In genomic region chr9:25591390-25592354, GRCm38 (mm10) we compare ENCODE assay signal across 8 mouse cellular contexts.
DNase-seq lines count a peak whose midpoint lies in the region; ATAC-seq and TF ChIP-seq lines count a peak whose summit lies in the region.

No protein-coding gene starts in this region.

- TF ChIP-seq POLR2A in thymus, adult 2 months (IDR thresholded peaks at IDR 0.05; ENCODE audit: control insufficient read depth, extremely low read depth, insufficient read depth, low read length, poor library complexity) = no peak

- TF ChIP-seq CTCF in thymus, adult 2 months (IDR thresholded peaks at IDR 0.05; ENCODE audit: borderline replicate concordance, control insufficient read depth, extremely low read depth, insufficient read depth, low read length, poor library complexity) = no peak

- H3K36me3 ChIP-seq in thymus, adult 2 months (ENCODE audit: control insufficient read depth, insufficient read depth, low read length) = no peaks in the 10 kb centered on the region
- 0 out of 2 replicates have a peak, but pooled peaks cover 3% of the 10 kb centered on the region for H3K36me3 ChIP-seq in forebrain, embryonic 14.5 days (ENCODE audit: control insufficient read depth, insufficient read depth, low read length)
- H3K36me3 ChIP-seq in hindbrain, embryonic 15.5 days = no peaks in the 10 kb centered on the region
- no peaks in the 10 kb centered on the region for H3K36me3 ChIP-seq in liver, embryonic 11.5 days (ENCODE audit: control insufficient read depth, insufficient read depth, low read length)

- H3K4me1 ChIP-seq in thymus, adult 2 months (replicated peaks; ENCODE audit: control insufficient read depth, insufficient read depth, low read length) = 0 out of 2 replicates have a peak, but pooled peaks cover 4% of the 10 kb centered on the region
- H3K4me1 ChIP-seq in forebrain, embryonic 14.5 days (ENCODE audit: control insufficient read depth, insufficient read depth, low read length) = no peaks in the 10 kb centered on the region
- no peaks in the 10 kb centered on the region; the same call in 1 of the 2 replicates for H3K4me1 ChIP-seq in hindbrain, embryonic 15.5 days (replicated peaks)
- peaks cover 14% of the 10 kb centered on the region for H3K4me1 ChIP-seq in liver, embryonic 11.5 days (replicated peaks; ENCODE audit: control insufficient read depth, insufficient read depth, low read length)

- H3K27ac ChIP-seq in thymus, adult 2 months (ENCODE audit: control insufficient read depth, insufficient read depth, low read length) = no peak overlapping the region
- H3K27ac ChIP-seq in forebrain, embryonic 14.5 days (ENCODE audit: low read depth, low read length) = no peak overlapping the region
- H3K27ac ChIP-seq in hindbrain, embryonic 15.5 days (replicated peaks) = no peak overlapping the region
- no peak overlapping the region for H3K27ac ChIP-seq in liver, embryonic 11.5 days (ENCODE audit: low read depth, low read length)

- no peak overlapping the region for H3K9ac ChIP-seq in forebrain, embryonic 14.5 days (ENCODE audit: low read length)
- H3K9ac ChIP-seq in hindbrain, embryonic 15.5 days = no peak overlapping the region
- peak overlapping the region; percentile 31; the same call in 1 of the 2 replicates for H3K9ac ChIP-seq in liver, embryonic 11.5 days (ENCODE audit: low read depth, low read length)

- 0 out of 2 replicates have a peak overlapping the region, but pooled peaks have one; percentile 19 for H3K4me2 ChIP-seq in forebrain, embryonic 14.5 days (ENCODE audit: low read length)
- peak overlapping the region; percentile 38 for H3K4me2 ChIP-seq in hindbrain, embryonic 15.5 days
- peak overlapping the region; percentile 61 for H3K4me2 ChIP-seq in liver, embryonic 11.5 days

- 54% methylated on average over 15 of the region's 15 CpGs for WGBS in thymus, adult 2 months
- WGBS in forebrain, embryonic 14.5 days = 45% methylated on average over 15 of the region's 15 CpGs
- whole genome bisulfite sequencing in hindbrain, embryonic 15.5 days = 24% methylated on average over 15 of the region's 15 CpGs
- 26% methylated on average over 15 of the region's 15 CpGs for WGBS in liver, embryonic 11.5 days

- DNase-seq in thymus, adult 2 months = peak; percentile 40
- DNase-seq in thymus, adult 18-20 months = no peak
- peak; percentile 68 for DNase-seq in brain, adult 2 months (ENCODE audit: low read depth, low spot score)
- peak; percentile 83 for DNase-seq in forebrain, embryonic 14.5 days (ENCODE audit: low spot score)
- peak; percentile 60 for DNase-seq in liver, embryonic 11.5 days (ENCODE audit: low spot score)
- DNase-seq in naive thymus-derived CD4-positive, alpha-beta T cell, adult 2 months (ENCODE audit: low read depth) = peak; percentile 77

- ATAC-seq in forebrain, embryonic 14.5 days = peak; percentile 81
- ATAC-seq in hindbrain, embryonic 15.5 days (ENCODE audit: low FRiP score, low read depth) = peak; percentile 83
- peak; percentile 66 for ATAC-seq in liver, embryonic 11.5 days (replicated peaks; ENCODE audit: low FRiP score)
- ATAC-seq in erythroblast, adult 5-6 weeks (replicated peaks; ENCODE audit: low FRiP score, poor library complexity, severe bottlenecking) = no peak

- no peaks in the 10 kb centered on the region for H3K27me3 ChIP-seq in thymus, adult 2 months (ENCODE audit: control insufficient read depth, insufficient read depth, low read length)
- no peaks in the 10 kb centered on the region for H3K27me3 ChIP-seq in forebrain, embryonic 14.5 days (replicated peaks; ENCODE audit: control insufficient read depth, insufficient read depth, low read length)
- H3K27me3 ChIP-seq in hindbrain, embryonic 15.5 days = no peaks in the 10 kb centered on the region
- H3K27me3 ChIP-seq in liver, embryonic 11.5 days (replicated peaks; ENCODE audit: control insufficient read depth, insufficient read depth, low read length) = no peaks in the 10 kb centered on the region

- H3K4me3 ChIP-seq in thymus, adult 2 months (ENCODE audit: control insufficient read depth, insufficient read depth, low read length) = peak overlapping the region; percentile 17; the same call in 1 of the 2 replicates
- no peak overlapping the region for H3K4me3 ChIP-seq in forebrain, embryonic 14.5 days (ENCODE audit: low read depth, low read length)
- no peak overlapping the region for H3K4me3 ChIP-seq in hindbrain, embryonic 15.5 days
- H3K4me3 ChIP-seq in liver, embryonic 11.5 days (ENCODE audit: low read depth, low read length) = no peak overlapping the region

- no peaks in the 10 kb centered on the region for H3K9me3 ChIP-seq in forebrain, embryonic 14.5 days (replicated peaks; ENCODE audit: control insufficient read depth, low read length)
- no peaks in the 10 kb centered on the region for H3K9me3 ChIP-seq in hindbrain, embryonic 15.5 days
- no peaks in the 10 kb centered on the region for H3K9me3 ChIP-seq in liver, embryonic 11.5 days (ENCODE audit: control insufficient read depth, low read length)

Comparison
In these comparisons a context has a peak if more than half of its experiments do, and no peak if none do; other contexts are left out.
1. DNase-seq: peak in thymus, adult 2 months (single experiment), brain, adult 2 months (single experiment), forebrain, embryonic 14.5 days (single experiment), liver, embryonic 11.5 days (single experiment) and naive thymus-derived CD4-positive, alpha-beta T cell, adult 2 months (single experiment); none in thymus, adult 18-20 months (0 of 2).
2. Peak in every context shown above with its lines, with median percentiles within 50 percentile points of each other: H3K4me2 ChIP-seq.